Mouse (Mus musculus) cerebellum, adult 2 months (tissue): Measurements from ENCODE around the gene Lmtk2.

Experiments
- CTCF ChIP-seq: fragments of 200-500 bp; IDR thresholded peaks from 2 replicates; pipeline ENCODE4 v1.5.1; 2011; ENCODE audit warnings: low read depth, mild to moderate bottlenecking, control low read depth, low read length, moderate library complexity, borderline replicate concordance; ENCODE audit not compliant: insufficient read depth
- POLR2A ChIP-seq: fragments of 200-500 bp; IDR thresholded peaks from 2 replicates; pipeline ENCODE4 v1.6.1; 2011; ENCODE audit warnings: low read length, control low read depth, borderline replicate concordance; ENCODE audit not compliant: insufficient read depth

GRCm38 (mm10) chr5:144097902-144098639 lies 2.2 kb upstream of the Lmtk2 start:
- TF ChIP-seq CTCF (no peak), POLR2A (no peak)
